Mouse (Mus musculus) forebrain, embryonic 15.5 days (tissue): ENCODE data around the gene Pcyox1. TPM values are rescaled to one million over a fixed set of nuclear protein-coding genes. Genes with fewer than 3 reads are reported as not detected.
"Not testable (repeated sequence)": the region's sequence is repeated elsewhere in the genome, so short reads cannot be mapped to it uniquely, and the experiment has no call there.

ENCODE experiments used
- ATAC-seq: fragments of 200-750 bp; cut with Nextera tagmentation; replicated peaks from 2 replicates; pipeline ENCODE4 v1.8.0; 2017; ENCODE audit warnings: mild to moderate bottlenecking, moderate TSS enrichment, moderate library complexity
- H3K27ac ChIP-seq: fragments of 300-500 bp; sonication (generic); replicated peaks from 2 replicates; pipeline ENCODE4 v1.5.1; 2015; ENCODE audit warnings: mild to moderate bottlenecking, inconsistent platforms
- H3K27me3 ChIP-seq: fragments of 300-500 bp; sonication (generic); 2 replicates; pipeline ENCODE4 v1.6.1; 2015; ENCODE audit warnings: inconsistent platforms
- H3K36me3 ChIP-seq: fragments of 300-500 bp; sonication (generic); 2 replicates; pipeline ENCODE4 v1.6.1; 2015; ENCODE audit warnings: mild to moderate bottlenecking, inconsistent platforms
- H3K4me1 ChIP-seq: fragments of 300-500 bp; sonication (generic); 2 replicates; pipeline ENCODE4 v1.6.1; 2015; ENCODE audit warnings: inconsistent platforms
- H3K4me2 ChIP-seq: fragments of 300-500 bp; sonication (generic); replicated peaks from 2 replicates; pipeline ENCODE4 v1.6.1; 2015; ENCODE audit warnings: mild to moderate bottlenecking, inconsistent platforms
- H3K4me3 ChIP-seq: fragments of 300-500 bp; sonication (generic); 2 replicates; pipeline ENCODE4 v1.5.1; 2015; ENCODE audit warnings: mild to moderate bottlenecking, inconsistent platforms
- H3K9ac ChIP-seq: fragments of 300-500 bp; sonication (generic); replicated peaks from 2 replicates; pipeline ENCODE4 v1.6.1; 2015; ENCODE audit warnings: mild to moderate bottlenecking, inconsistent platforms
- H3K9me3 ChIP-seq: fragments of 300-500 bp; sonication (generic); 2 replicates; pipeline ENCODE4 v1.6.1; 2016; ENCODE audit warnings: inconsistent platforms
- WGBS: fragments of 180-500 bp; shearing (Covaris S2); methylation state at CpG from one replicate; pipeline ENCODE4 v1.1.7; 2015; ENCODE audit warnings: mixed read lengths; 5-methylcytosine and 5-hydroxymethylcytosine counted together
- polyA plus RNA-seq: library from polyadenylated mRNA; unstranded; fragments of >200 nt; fragmentation: Nextera tagmentation; extraction: Ambion mirVana; gene quantifications from 2 replicates; pipeline ENCODE4 v1.2.1, GENCODE M21; 2015

Pcyox1 gene
- polyA plus RNA-seq, 1 experiment from 2014 or later, result 110 TPM

DNA sequence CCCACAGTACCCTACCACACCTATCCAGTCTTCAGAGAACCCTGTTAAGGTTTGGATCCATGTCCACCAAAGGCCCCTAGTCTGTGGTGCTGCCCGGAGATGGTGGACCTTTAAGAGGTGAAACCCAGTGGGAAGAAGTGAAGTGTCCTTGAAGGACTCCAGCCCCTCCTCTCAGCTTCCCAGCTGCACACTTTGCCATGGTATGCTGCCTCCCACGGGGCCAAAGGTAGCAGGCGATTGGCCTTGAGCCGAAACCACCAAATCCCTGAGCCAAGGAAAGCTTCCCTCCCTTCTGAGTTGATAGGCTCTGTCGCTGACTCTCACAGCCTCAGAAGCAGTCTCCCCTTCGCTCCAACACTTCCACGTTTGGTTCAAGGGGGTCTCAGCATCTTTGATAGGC lies 36.3 kb downstream of the Pcyox1 start:
- Histone ChIP-seq H3K9me3 (no peaks in the 10 kb centered on the region), H3K27ac (no peak overlapping the region), H3K4me2 (no peak overlapping the region), H3K4me3 (no peak overlapping the region), H3K4me1 (peaks cover 3% of the 10 kb centered on the region; the same call in 1 of the 2 replicates), H3K9ac (no peak overlapping the region), H3K27me3 (no peaks in the 10 kb centered on the region), H3K36me3 (no peaks in the 10 kb centered on the region)
- ATAC-seq, result no peak
- 76% methylated on average over 7 of the region's 7 CpGs for WGBS

DNA sequence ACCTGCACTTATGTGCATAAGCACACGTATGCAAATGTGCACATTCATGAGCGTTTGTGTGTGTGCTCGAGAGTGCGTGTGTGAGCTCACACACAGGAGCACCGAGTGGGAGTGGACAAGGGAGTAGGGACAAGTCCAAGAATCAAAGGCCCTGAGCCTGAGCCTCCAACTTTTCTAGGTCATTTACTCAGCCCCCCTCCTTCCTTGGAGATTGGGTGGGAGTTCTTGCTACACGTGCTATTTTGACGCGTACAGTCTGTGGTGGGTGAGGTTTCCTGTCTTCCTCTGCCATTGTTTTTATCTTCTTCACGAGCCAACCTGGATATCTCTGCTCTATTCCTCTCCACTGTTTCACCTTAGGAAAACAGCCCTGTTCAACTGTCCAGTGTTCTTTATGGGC lies 40.0 kb downstream of the Pcyox1 start:
- no peak for ATAC-seq
- Histone ChIP-seq H3K9ac (no peak overlapping the region), H3K4me1 (no peaks in the 10 kb centered on the region), H3K4me2 (no peak overlapping the region), H3K36me3 (no peaks in the 10 kb centered on the region), H3K27ac (no peak overlapping the region), H3K9me3 (no peaks in the 10 kb centered on the region), H3K4me3 (no peak overlapping the region), H3K27me3 (no peaks in the 10 kb centered on the region)
- 87% methylated on average over 9 of the region's 9 CpGs for WGBS

DNA sequence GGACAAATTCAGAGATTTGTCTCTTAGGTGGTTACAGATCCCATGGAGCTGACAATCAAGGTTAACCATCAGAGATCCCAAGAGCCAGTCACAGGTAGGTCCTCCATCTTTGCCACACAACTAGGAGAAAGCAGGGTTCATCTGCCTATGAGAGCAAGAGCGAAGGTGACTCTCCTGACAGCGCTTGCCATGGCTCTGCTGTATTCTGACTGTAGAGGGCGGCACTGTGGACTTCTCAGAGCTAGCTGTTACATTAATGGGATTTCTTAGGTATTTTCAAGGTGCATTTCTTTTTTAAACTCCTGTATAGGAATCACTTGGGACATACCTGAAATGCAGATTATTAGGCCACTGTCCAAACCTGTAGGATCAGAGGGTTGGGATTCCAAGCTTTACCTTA lies 42.0 kb downstream of the Pcyox1 start:
- Histone ChIP-seq H3K36me3 (no peaks in the 10 kb centered on the region), H3K4me1 (no peaks in the 10 kb centered on the region), H3K9ac (no peak overlapping the region), H3K9me3 (no peaks in the 10 kb centered on the region), H3K4me2 (no peak overlapping the region), H3K27ac (no peak overlapping the region), H3K27me3 (no peaks in the 10 kb centered on the region), H3K4me3 (no peak overlapping the region)
- 63% methylated on average over 3 of the region's 3 CpGs for WGBS
- no peak for ATAC-seq

GRCm38 (mm10) chr6:86349257-86349656 lies 47.7 kb downstream of the Pcyox1 start:
- Histone ChIP-seq H3K27me3 (no peaks in the 10 kb centered on the region), H3K9ac (no peak overlapping the region), H3K4me3 (no peak overlapping the region), H3K4me2 (no peak overlapping the region), H3K27ac (no peak overlapping the region), H3K36me3 (no peaks in the 10 kb centered on the region), H3K4me1 (no peaks in the 10 kb centered on the region), H3K9me3 (no peaks in the 10 kb centered on the region)
- 58% methylated on average over 7 of the region's 7 CpGs for WGBS
- no peak for ATAC-seq

DNA sequence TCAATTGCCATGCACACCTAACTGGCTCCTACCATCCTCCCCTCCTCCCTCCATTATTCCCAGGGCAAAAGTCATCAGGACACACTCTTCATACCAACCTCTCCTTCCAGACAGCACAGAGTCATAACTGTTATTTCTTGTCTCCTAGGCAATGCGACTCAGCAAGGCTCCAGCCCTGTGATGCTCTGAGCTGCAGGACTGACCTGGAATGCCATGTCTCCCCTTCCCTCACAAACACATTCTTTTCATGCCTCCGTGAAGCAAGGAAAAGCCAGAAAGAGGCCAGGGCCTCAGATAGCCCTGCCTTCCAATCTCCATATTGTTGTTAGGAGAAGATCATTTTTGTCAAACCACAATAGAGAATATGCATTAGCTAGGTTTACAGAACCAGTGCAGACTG lies 50.9 kb downstream of the Pcyox1 start:
- Histone ChIP-seq H3K27ac (no peak overlapping the region), H3K36me3 (no peaks in the 10 kb centered on the region), H3K4me1 (no peaks in the 10 kb centered on the region), H3K4me2 (no peak overlapping the region), H3K27me3 (no peaks in the 10 kb centered on the region), H3K9me3 (no peaks in the 10 kb centered on the region), H3K4me3 (no peak overlapping the region), H3K9ac (no peak overlapping the region)
- WGBS, result 70% methylated on average over 2 of the region's 2 CpGs
- ATAC-seq, result no peak

- 14% methylated on average over 7 of the region's 7 CpGs for WGBS
- no peaks in the 10 kb centered on the region for H3K9me3 ChIP-seq
- no peak for ATAC-seq
- no peaks in the 10 kb centered on the region for H3K4me1 ChIP-seq
- H3K9ac ChIP-seq, result no peak overlapping the region
- no peaks in the 10 kb centered on the region for H3K27me3 ChIP-seq
- H3K36me3 ChIP-seq, result no peaks in the 10 kb centered on the region
- no peak overlapping the region for H3K4me2 ChIP-seq
- H3K4me3 ChIP-seq, result no peak overlapping the region
- H3K27ac ChIP-seq, result no peak overlapping the region
Measured at GRCm38 (mm10) chr6:86343656-86344055, 53.3 kb downstream of the Pcyox1 start.

GRCm38 (mm10) chr6:86336340-86336739 lies 60.6 kb downstream of the Pcyox1 start:
- H3K27me3 ChIP-seq, H3K4me2 ChIP-seq, H3K4me1 ChIP-seq, H3K9me3 ChIP-seq, H3K9ac ChIP-seq, H3K4me3 ChIP-seq, H3K36me3 ChIP-seq, ATAC-seq, H3K27ac ChIP-seq: not testable (repeated sequence)
- WGBS, result 87% methylated on average over 4 of the region's 4 CpGs

Other genes with a start within 250 kb of the Pcyox1 start
- gene Tgfa, start 201.9 kb downstream of the Pcyox1 start, polyA plus RNA-seq, result 11.5 and 12.6 TPM in 2 replicates
- 119 and 123 TPM in 2 replicates for gene Fam136a, start 31.5 kb downstream of the Pcyox1 start, polyA plus RNA-seq
- 510 and 573 TPM in 2 replicates for gene Snrpg, start 25.9 kb downstream of the Pcyox1 start, polyA plus RNA-seq
- gene Tia1, start 7.1 kb upstream of the Pcyox1 start, polyA plus RNA-seq, result 396 and 401 TPM in 2 replicates
- not detected in 2 replicates for gene Gm44790, start 29.5 kb upstream of the Pcyox1 start, polyA plus RNA-seq
- 33.2 and 35.3 TPM in 2 replicates for gene C87436, start 41.2 kb upstream of the Pcyox1 start, polyA plus RNA-seq
- 409 and 412 TPM in 2 replicates for gene Pcbp1, start 129.2 kb upstream of the Pcyox1 start, polyA plus RNA-seq
- 0.59 and 0.61 TPM in 2 replicates for gene Asprv1, start 231.0 kb upstream of the Pcyox1 start, polyA plus RNA-seq